Mouse (Mus musculus) hindbrain, embryonic 16.5 days (tissue): ENCODE measurements at regions not wholly inside any gene's neighbourhood (a gene's known extent, or its start where the extent isn't known, plus 50 kb on each side); places are given as distances from the start of the nearest gene placed in this dataset.
"Not testable (repeated sequence)": the region's sequence is repeated elsewhere in the genome, so short reads cannot be mapped to it uniquely, and the experiment has no call there.

Source experiments
- ATAC-seq: fragments of 200-750 bp; cut with Nextera tagmentation; 2 replicates; pipeline ENCODE4 v1.8.0; 2017; ENCODE audit warnings: moderate TSS enrichment, moderate library complexity
- H3K27ac ChIP-seq: fragments of 300-500 bp; sonication (generic); 2 replicates; pipeline ENCODE4 v1.5.1; 2014; ENCODE audit warnings: low read depth, mild to moderate bottlenecking, control low read depth, low read length, moderate library complexity
- H3K27me3 ChIP-seq: fragments of 300-500 bp; sonication (generic); replicated peaks from 2 replicates; pipeline ENCODE4 v1.6.1; 2014; ENCODE audit warnings: low read length; ENCODE audit not compliant: control insufficient read depth, insufficient read depth
- H3K36me3 ChIP-seq: fragments of 300-500 bp; sonication (generic); 2 replicates; pipeline ENCODE4 v1.6.1; 2014; ENCODE audit warnings: mild to moderate bottlenecking, low read length, moderate library complexity, mixed read lengths; ENCODE audit not compliant: control insufficient read depth, insufficient read depth
- H3K4me1 ChIP-seq: fragments of 300-500 bp; sonication (generic); 2 replicates; pipeline ENCODE4 v1.6.1; 2014; ENCODE audit warnings: low read depth, low read length; ENCODE audit not compliant: control insufficient read depth, insufficient read depth
- H3K4me2 ChIP-seq: fragments of 300-500 bp; sonication (generic); 2 replicates; pipeline ENCODE4 v1.6.1; 2014; ENCODE audit warnings: mild to moderate bottlenecking, low read length, control low read depth, moderate library complexity
- H3K4me3 ChIP-seq: fragments of 300-500 bp; sonication (generic); 2 replicates; pipeline ENCODE4 v1.5.1; 2014; ENCODE audit warnings: mild to moderate bottlenecking, low read length, control low read depth, moderate library complexity
- H3K9ac ChIP-seq: fragments of 300-500 bp; sonication (generic); 2 replicates; pipeline ENCODE4 v1.6.1; 2014; ENCODE audit warnings: low read depth, mild to moderate bottlenecking, control low read depth, low read length, moderate library complexity
- H3K9me3 ChIP-seq: fragments of 300-500 bp; sonication (generic); 2 replicates; pipeline ENCODE4 v1.6.1; 2014; ENCODE audit warnings: mild to moderate bottlenecking, low read length, moderate library complexity; ENCODE audit not compliant: control insufficient read depth
- WGBS: fragments of 180-500 bp; shearing (Covaris S2); extraction: QIAGEN DNeasy Blood & Tissue Kit; methylation state at CpG from one replicate; pipeline ENCODE4 v1.1.7; 2014; 5-methylcytosine and 5-hydroxymethylcytosine counted together

GRCm38 (mm10) chr1:107772967-107773366 lies 183.2 kb downstream of the Serpinb8 start:
- no peak for ATAC-seq
- Histone ChIP-seq H3K4me2 (no peak overlapping the region), H3K4me3 (no peak overlapping the region), H3K36me3 (no peaks in the 10 kb centered on the region), H3K9me3 (no peaks in the 10 kb centered on the region), H3K9ac (no peak overlapping the region), H3K4me1 (no peaks in the 10 kb centered on the region), H3K27ac (no peak overlapping the region), H3K27me3 (no peaks in the 10 kb centered on the region)
- 84% methylated on average over 2 of the region's 2 CpGs for WGBS

- no peaks in the 10 kb centered on the region for H3K36me3 ChIP-seq
- H3K27ac ChIP-seq = no peak overlapping the region
- H3K9me3 ChIP-seq = no peaks in the 10 kb centered on the region
- no peak overlapping the region for H3K9ac ChIP-seq
- H3K27me3 ChIP-seq = no peaks in the 10 kb centered on the region
- no peak overlapping the region for H3K4me3 ChIP-seq
- H3K4me1 ChIP-seq = no peaks in the 10 kb centered on the region
- H3K4me2 ChIP-seq = no peak overlapping the region
- 65% methylated on average over 5 of the region's 5 CpGs for WGBS
- peak; percentile 60 for ATAC-seq
These were observed 193.3 kb downstream of the Serpinb8 start for GRCm38 (mm10) chr1:107783079-107783478.

GRCm38 (mm10) chr1:107805823-107806222 lies 216.0 kb downstream of the Serpinb8 start:
- Histone ChIP-seq H3K27me3 (no peaks in the 10 kb centered on the region), H3K4me1 (no peaks in the 10 kb centered on the region), H3K9ac (no peak overlapping the region), H3K36me3 (no peaks in the 10 kb centered on the region), H3K4me3 (no peak overlapping the region), H3K9me3 (no peaks in the 10 kb centered on the region), H3K27ac (no peak overlapping the region), H3K4me2 (no peak overlapping the region)
- WGBS = 75% methylated on average over 5 of the region's 5 CpGs
- no peak for ATAC-seq

GRCm38 (mm10) chr1:107807367-107807766 lies 217.6 kb downstream of the Serpinb8 start:
- H3K27me3 ChIP-seq = not testable (repeated sequence)

GRCm38 (mm10) chr1:107811136-107811535 lies 221.3 kb downstream of the Serpinb8 start:
- Histone ChIP-seq H3K4me2 (no peak overlapping the region), H3K9ac (no peak overlapping the region), H3K36me3 (no peaks in the 10 kb centered on the region), H3K4me1 (no peaks in the 10 kb centered on the region), H3K27ac (no peak overlapping the region), H3K9me3 (no peaks in the 10 kb centered on the region), H3K27me3 (no peaks in the 10 kb centered on the region), H3K4me3 (no peak overlapping the region)
- 81% methylated on average over 1 of the region's 1 CpGs for WGBS
- no peak for ATAC-seq

More at GRCm38 (mm10) chr1:107807367-107807766, 217.6 kb downstream of the Serpinb8 start:
- H3K4me3 ChIP-seq, ATAC-seq, H3K27ac ChIP-seq, H3K36me3 ChIP-seq, H3K9ac ChIP-seq, H3K4me2 ChIP-seq, H3K9me3 ChIP-seq, H3K4me1 ChIP-seq: not testable (repeated sequence)
- WGBS = 93% methylated on average over 2 of the region's 2 CpGs

GRCm38 (mm10) chr1:107811859-107812258 lies 222.1 kb downstream of the Serpinb8 start:
- H3K9ac ChIP-seq = no peak overlapping the region
- H3K27me3 ChIP-seq = no peaks in the 10 kb centered on the region
- no peak overlapping the region for H3K4me2 ChIP-seq
- no peaks in the 10 kb centered on the region for H3K9me3 ChIP-seq
- H3K4me1 ChIP-seq = no peaks in the 10 kb centered on the region
- WGBS = 90% methylated on average over 2 of the region's 2 CpGs
- H3K36me3 ChIP-seq = no peaks in the 10 kb centered on the region
- H3K27ac ChIP-seq = no peak overlapping the region
- no peak for ATAC-seq
- H3K4me3 ChIP-seq = no peak overlapping the region

GRCm38 (mm10) chr1:107837877-107838276 lies 248.1 kb downstream of the Serpinb8 start:
- Histone ChIP-seq H3K27me3 (no peaks in the 10 kb centered on the region), H3K9ac (no peak overlapping the region), H3K4me2 (no peak overlapping the region), H3K36me3 (no peaks in the 10 kb centered on the region), H3K4me1 (no peaks in the 10 kb centered on the region), H3K27ac (no peak overlapping the region), H3K4me3 (no peak overlapping the region), H3K9me3 (no peaks in the 10 kb centered on the region)
- ATAC-seq = no peak
- 88% methylated on average over 5 of the region's 5 CpGs for WGBS

- no peaks in the 10 kb centered on the region for H3K27me3 ChIP-seq
- no peak overlapping the region for H3K9ac ChIP-seq
- WGBS = 72% methylated on average over 2 of the region's 2 CpGs
- no peak overlapping the region for H3K4me3 ChIP-seq
- no peaks in the 10 kb centered on the region for H3K9me3 ChIP-seq
- no peaks in the 10 kb centered on the region for H3K36me3 ChIP-seq
- no peaks in the 10 kb centered on the region for H3K4me1 ChIP-seq
- no peak overlapping the region for H3K4me2 ChIP-seq
- H3K27ac ChIP-seq = no peak overlapping the region
- ATAC-seq = no peak
These were observed 262.6 kb downstream of the Serpinb8 start for GRCm38 (mm10) chr1:107852386-107852785.

GRCm38 (mm10) chr1:107853001-107853400 lies 263.2 kb downstream of the Serpinb8 start:
- H3K9me3 ChIP-seq = no peaks in the 10 kb centered on the region
- no peak for ATAC-seq
- H3K27ac ChIP-seq = no peak overlapping the region
- 92% methylated on average over 4 of the region's 4 CpGs for WGBS
- H3K4me3 ChIP-seq = no peak overlapping the region
- H3K9ac ChIP-seq = no peak overlapping the region
- H3K36me3 ChIP-seq = no peaks in the 10 kb centered on the region
- H3K4me2 ChIP-seq = no peak overlapping the region
- H3K27me3 ChIP-seq = no peaks in the 10 kb centered on the region
- H3K4me1 ChIP-seq = no peaks in the 10 kb centered on the region
